Mouse (Mus musculus): ENCODE measurements around the gene Tbc1d16.

Tbc1d16 gene

DNA sequence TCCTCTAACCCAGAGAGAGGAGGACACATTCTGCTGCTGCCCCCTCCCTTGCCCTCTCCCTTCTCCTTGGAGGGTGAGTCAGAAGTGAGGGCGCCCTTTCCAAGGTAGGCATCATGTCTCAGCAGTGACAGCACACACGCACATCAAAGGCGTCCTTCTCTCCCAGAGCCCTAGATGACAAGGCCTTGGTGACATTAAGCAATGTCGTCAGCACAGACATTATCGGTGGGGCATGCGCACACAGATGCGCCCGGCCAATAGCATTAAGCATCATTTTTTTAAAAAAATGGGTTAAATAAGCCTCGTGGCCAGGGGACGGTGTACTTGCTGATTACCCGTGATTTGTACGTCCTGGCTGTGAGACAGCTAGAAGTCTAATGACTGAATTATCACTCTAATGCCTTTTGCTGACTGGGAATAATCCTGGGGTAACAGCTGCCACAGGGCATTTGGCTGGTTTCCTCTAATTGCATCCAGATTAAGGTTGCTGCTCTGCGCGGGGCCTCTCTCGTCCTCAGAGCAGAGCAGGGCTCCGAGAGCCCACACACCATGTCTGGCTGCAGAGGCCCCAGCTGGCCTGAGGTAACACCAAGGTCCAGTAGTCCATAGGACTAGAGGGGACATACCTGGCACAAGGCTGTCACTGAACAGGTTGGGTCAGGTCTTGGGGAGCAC is 83.4 kb downstream of the Tbc1d16 start:
- DNase-seq (ENCODE audit: low read depth, low spot score), result no peak

DNA sequence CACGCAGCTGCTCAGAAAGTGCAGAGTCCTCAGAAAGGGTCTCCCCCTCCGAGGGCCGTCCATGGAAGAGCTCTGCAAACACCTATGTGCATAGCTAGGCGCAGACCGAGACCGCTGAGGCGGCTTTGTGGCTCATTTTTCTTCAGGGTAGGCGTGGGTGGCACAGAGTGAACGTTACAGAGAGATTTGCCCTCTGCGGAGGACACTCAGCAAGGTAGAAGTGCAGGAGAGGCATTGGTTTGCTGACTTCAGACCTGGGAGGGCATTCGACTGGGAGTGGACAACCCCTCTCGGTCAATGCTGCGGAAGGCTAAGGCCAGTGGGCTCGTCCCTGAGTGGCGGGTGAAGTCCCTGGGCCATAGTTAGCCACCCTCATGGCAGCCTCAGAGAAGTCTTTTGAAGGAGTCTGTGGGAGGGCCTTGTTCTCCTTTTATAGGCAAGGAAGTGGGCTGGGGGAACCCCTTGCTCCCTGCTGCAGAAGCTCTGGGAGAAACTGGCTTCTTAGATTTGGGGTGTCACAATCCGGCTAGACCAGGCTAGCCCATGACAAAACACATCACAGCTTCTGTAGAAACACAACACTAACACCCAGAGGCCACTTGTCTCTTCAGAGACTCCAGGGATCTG is 84.8 kb downstream of the Tbc1d16 start:
- DNase-seq (ENCODE audit: low read depth, low spot score), result no peak

DNA sequence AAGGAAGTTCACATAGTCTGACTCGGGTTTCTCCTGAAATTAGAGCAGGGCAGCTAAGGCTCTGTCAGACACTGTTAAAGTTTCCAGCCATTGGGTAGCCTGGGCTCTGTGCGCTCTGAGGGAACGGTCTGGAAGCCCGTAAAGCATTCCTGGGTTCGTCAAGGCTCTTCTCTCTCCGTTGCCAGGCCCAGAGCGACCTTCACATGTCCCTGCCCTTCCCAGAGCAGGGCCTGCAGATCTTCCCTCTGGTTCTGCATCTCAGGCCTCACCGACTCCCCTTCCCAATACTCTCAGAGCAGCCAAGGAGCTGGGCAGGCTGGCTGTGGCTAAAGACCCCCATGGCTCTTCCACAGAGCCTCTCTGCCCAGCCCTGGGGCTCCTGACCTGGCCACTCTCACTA is 85.7 kb downstream of the Tbc1d16 start:
- DNase-seq (ENCODE audit: low read depth, low spot score), result no peak

DNA sequence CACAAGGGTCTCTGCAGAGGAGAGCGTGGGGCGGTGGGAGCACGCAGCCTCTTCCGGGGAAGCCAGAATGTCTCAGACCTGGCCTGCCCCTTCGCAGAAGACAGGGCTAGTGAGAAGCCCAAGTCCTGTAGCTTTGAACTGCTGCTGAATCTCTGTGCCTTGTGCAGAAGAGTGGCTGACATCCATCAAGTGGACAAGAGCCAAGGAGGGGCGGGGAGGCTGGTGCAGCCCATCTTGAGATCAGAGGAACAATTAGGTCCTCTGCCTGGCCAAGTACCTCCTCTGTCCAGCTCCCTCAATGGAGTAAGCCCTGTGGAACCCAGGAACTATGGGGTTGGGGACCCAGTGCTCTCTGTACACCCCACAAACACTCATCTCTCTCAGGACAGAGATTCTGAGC is 89.3 kb downstream of the Tbc1d16 start:
- DNase-seq (ENCODE audit: low read depth, low spot score), result no peak

DNA sequence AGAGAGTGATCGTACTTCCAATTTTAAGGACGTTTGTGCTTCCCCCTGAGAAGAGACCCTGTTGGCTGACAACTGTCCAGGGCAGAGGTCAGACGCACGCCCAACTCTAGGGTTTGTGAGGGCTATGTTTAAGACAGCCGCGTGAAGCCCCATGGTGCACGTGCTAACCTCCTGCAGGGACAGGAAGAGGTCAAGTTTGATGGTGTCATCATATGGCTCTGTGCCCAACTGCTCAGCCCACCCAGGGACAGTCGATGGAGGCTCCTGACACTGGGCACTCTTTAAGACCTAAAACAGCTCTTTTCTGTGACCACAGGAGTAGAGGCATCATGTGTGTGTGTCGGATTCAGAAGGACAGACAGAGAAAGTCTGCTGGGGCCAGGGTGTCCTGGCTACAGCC is 90.1 kb downstream of the Tbc1d16 start:
- DNase-seq (ENCODE audit: low read depth, low spot score), result no peak

DNA sequence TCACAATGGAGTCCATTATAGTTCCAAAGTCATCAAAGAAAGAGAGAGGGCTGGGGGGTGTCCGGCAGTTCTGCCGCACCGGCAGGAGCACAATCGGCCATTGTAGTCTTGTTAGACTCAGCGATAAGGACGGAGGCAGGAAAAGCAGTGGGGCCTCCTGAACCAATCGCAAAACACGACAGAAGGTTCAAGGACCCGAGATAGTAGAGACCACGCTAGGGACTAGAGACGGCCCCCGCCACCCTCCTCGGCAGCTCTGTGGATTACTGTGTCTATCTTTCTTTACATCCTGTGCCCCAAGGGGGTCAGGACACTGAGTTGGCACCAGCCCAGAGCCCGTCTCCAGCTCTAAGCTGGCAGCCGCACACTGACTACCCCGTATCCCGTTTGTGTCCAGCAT is 93.7 kb downstream of the Tbc1d16 start:
- DNase-seq (ENCODE audit: low read depth, low spot score), result no peak

DNA sequence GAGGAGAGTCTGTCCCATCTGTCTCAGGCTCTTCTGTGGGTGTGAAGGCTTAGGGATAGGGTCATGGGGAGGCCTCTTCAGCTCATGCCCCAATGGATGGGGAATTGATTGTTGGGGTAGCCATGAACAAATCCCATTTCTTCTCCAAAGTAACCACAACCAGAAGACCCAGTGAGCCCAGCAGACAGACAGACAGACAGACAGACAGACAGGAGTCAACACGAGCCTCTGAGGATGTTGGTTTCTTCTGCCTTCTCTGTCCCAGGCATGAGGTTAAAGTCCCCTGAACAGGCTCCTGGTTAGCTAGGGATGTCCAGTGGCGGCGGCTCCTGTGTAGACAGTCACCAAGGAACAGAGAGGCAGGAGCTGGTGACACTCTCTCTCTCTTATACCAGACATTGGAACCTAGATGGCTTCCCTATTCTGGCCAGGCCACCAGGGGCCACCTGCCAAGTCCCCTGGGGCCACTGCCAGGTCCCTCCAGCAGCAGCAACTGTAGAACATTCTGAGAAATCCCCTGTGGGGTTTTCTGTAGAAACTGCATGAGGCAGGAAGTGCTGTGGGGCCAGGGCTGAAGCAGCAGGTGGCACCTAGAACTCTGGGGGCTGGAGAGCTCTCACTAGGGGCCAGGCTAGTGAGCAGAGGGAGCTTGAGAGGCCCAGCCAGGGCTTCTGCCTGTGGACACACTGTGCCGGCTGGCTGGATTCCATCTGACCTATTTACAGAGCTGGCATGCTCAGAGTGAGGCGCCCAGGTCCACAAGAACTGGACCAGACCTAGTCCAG is 94.7 kb downstream of the Tbc1d16 start:
- peak; percentile 95 for DNase-seq (ENCODE audit: low read depth, low spot score)

DNA sequence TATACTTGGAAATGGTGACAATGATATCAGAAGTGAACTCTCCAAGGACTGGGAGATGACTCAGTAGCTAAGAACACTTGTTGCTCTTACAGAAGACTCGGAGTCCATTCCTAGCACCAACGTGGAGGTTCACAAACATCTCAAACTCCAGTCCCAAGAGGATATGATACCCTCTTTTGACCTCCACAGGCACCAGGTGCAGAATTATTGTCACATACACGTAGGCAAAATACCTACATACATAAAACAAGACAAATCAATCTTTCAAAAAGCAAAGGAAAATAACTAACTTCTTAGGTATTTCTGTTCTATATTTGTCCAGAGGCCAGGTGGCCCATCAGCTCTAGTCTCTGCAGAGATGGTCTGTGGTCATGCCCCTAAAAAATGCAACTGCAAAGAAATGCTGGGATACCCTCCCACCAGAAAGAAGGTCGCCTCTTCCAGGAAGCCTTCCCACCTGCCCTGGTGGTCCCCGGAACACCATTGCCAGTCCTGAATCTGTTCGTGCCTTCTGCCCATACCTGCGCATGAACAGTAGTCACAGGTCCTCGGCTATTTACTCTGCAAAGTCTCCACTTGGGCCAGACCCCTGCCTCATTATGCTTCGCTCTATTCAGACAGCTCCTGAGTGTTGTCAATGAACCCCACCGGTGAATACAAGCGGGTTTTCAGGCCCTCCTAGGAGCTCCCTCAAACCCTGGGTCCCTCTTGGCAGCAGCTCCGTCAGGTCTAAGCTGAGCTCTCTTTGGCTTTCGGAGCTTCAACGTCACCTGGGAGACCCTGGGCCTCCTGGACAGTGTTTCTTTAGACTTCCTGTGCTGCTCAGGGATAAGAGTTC is 95.9 kb downstream of the Tbc1d16 start:
- peak; percentile 59 for DNase-seq (ENCODE audit: low read depth, low spot score)

DNA sequence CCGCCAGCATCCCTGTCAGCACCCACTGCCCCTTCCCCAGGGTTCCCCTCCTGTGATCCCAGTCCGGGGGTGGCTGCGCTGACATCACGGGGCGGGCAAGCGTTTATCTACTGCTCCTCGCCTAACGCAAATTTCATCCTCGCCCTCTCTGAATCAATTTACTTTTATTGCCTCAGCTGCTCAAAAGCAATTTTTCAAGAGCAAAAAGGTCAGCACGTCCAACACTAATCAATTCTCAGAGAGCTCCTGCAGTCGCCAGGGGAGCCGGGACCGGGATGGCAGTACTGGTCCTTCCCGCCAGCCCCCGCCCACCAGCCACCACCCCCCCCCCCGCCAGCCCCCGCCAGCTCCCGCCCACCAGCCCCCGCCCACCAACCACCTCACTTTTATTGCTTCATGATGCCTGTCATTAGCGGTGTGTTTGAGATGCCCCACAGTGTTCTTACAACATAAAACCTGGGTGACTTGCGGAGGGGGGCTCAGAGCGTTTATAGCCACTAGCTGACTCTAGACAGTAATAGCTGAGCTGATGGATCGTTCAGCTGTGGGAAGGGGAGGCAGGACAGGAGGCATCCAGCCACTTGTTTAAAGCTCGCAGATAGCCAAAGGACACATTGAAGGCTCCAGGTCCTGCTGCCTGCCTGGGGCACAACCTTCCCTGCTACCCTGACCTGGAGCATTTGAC is 98.1 kb downstream of the Tbc1d16 start:
- DNase-seq (ENCODE audit: low read depth, low spot score), result no peak

DNA sequence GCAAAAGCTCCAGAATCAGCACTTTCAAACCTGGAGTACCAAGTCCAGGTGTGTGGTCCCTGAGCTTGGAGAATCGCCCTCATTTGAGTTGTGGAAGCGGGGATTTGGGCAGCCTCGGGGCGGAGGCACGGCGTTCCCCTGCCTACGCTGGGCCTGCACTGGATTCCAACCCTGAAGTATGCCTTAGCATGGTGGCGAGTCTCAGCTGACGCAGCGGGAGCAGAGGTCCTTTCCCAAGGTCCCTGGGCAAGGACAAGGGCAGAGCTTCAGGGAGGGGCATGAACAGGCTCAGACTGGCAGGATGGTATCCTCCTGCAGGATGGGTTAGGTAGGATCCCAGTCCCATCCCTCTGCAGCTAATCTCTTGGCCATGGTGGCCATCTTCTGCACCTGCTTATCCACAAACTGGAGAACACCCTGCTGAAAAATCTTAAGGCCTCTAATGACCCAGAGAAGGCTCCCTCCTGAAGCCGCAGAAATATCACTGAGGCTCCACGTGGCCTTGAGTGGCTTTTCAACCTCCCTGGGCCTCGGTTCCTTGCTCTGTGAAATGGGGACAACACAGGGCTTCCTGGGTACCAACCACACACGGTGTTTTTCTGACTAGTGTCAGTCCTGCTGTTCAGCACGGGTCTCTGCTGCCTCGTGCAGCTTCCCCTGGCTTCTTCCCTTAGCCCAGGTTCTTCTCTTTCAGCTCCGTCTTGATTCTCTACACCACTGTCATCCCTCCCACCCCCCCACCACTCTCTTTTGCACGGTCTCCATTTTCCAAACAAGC is 98.8 kb downstream of the Tbc1d16 start:
- DNase-seq (ENCODE audit: low read depth, low spot score), result no peak

DNA sequence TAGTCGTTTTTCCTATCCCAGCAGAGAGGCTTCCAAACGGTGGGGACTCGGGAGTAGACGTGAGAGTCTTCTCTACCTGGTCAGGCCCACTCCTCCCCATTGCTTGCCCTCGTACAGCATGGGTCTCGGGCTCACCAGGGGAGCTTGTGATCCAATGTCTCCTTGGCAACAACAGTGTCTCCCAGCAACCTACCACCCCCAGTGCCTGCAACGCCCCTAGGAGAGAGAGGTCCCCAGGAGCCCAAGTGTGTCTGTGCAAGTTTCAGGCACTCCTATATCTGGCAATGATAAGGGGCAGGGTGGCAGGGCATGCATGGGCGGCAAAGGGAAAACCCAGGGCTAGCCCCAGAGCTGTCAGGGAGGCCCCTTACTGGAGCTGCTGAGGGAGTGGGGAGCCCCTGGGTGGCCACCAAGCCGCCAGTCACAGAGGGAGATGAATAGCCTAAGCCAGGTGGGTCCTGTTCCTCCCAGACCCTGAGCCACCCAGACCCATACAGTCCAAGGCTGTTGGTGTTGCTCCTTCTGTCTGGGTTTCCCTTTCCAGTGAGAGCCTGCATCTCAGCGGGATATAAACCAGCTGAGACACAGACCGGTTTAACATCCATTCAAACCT is 99.5 kb downstream of the Tbc1d16 start:
- DNase-seq (ENCODE audit: low read depth, low spot score), result peak; percentile 80

DNA sequence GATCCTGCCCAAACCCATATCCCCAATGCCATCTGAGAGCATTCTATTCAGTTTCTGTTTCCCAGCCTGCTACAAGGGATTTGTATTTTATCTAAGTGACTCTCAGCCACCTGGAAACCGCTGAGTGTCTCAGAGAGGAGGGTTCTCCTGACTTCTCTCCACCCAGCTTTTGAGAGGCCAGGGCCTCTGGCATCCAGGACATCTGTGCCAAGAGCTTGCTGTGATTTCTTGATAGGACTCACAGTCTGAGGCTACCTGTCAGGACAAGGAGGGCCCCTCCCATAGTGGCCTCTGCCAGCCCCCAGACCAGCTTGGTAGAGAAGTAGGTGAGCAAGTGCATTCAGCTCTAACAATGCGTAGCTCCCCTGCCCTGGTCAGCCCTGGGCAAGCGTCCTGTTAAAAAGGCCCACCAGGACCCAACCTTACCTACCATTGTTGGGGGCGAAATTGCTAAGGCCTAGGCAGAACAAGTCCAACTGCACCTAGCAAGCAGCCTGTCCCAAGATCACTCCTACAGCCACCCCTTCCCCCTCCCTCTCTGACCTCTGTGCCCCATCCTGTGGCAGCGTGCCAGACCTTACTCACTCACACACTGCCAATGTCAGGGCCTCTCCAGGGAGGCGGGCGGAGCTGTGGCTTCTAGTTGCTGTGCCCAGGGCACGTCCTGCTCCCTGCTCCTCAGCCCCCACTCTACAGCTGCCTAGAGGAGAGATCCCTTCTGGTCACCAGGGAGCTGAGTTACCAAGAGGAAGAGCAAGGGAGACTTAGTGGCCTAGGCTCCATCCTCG is 100.4 kb downstream of the Tbc1d16 start:
- peak; percentile 70 for DNase-seq (ENCODE audit: low read depth, low spot score)

DNA sequence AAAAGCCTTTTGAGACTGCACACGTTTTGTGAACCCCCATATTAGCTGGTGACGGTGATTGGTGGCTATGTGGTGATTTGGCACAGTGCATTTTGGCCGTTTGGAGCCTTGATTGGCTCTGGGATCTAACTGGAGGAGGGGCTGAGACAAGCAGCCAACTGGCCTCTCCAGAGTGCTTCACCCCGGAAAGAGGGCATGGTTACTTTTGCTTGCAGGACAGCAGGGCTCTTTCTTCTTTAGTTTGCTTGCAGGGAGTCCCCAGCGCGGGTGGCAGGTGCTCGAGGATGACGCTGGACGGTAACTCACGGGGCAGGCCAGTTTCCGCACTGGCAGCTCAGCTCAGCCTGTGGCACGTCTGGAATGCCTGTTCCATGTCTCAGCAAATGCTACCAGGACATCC is 101.2 kb downstream of the Tbc1d16 start:
- DNase-seq (ENCODE audit: low read depth, low spot score), result peak; percentile 93

DNA sequence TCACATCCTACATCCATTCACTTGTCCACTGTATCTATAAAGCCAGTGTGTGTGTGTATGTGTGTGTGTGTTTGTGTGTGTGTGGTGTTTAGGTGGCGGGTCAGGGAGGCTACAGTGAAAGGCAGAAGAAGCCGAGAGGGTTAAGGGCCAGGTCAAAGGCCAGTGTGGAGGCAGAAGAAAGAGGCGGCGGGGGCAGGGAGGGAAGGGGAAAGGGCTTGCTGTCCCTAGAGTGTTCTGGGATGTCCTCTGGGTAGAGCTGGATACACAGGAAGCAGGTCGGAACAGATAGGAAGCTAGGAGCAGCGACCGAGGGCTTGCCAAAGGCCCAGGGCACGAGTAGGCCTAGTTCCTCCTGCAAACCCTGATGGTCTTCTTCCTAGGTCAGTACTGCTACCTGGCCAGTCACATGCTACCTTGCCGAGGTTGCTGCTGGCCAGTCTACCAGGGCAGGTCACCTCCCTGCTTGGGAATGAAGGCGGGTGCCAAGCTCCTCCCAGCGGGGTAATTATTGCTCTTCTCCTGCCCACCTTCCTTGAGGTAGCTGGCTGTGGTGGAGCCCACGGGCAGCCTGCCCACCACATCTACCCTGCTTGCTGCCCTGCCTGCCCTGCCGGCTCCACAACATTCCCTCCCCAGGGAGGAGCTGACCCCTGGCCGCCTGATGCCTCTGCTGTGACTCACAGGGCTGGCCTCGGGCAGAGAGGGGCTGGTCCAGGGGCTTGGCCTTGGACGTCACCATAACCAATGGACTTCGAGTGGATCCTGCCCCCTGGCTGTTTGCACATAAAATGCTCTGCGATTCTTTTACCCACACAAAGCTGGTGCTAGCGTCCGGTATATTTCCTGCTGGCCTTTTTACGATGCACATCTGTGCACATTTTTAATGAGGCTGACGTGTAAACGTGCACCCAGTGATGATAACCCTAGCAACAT is 102.1 kb downstream of the Tbc1d16 start:
- DNase-seq (ENCODE audit: low read depth, low spot score), result peak; percentile 87

DNA sequence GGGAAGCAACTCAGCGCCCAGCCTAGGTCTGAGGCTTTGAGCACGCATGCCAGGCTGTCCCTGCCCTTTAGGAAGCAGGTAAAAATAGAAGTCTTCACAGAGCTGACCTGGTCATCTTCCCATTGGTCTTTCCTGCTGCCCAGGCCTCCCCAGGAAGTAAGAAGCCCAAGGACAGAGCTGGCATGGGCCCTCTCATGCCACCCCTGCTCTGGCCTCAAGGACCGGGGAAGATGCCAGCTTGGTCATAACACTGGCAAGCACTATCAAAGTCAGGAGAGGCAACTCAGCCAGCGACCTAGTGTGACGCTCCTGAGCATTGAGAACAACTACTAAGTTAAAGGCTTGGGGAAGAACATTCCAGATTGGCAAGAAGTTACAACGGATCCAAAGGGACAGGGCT is 103.8 kb downstream of the Tbc1d16 start:
- no peak for DNase-seq (ENCODE audit: low read depth, low spot score)

DNA sequence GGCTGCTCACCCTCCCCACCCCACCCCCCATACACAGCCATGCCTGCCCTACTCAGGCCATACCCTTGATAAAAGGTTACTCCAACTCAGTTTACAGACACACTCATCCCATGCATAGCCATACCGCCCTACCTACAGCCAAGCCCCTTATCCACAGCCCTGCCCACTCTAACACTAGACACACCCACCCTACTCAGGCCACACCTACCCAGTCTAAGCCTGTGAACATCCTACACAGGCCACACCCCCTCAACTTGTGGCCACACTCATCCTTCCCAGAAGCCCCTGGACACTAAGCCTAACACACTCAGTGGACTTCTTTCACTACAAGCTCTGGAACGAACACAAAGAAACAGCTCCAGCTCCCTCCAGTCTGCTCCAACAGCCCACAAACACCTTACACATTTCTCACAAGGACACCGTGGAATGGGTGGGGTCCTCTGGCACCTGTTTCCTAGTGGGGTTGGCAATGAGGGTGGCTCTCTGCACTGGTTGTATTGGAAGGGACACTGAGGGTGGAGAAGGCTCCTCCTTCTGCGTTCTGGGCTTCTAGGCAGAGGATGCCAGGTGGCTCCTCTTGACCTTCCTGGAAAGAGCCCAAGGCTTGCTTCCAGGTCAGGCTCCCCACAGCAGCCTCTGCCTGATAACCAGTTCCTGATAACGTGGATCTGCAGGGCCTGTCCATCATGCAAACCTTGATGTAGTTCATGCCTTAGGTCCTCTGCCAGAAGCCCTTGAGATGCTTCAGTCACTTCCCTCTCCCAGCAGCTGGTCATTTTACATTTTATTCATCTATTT is 104.6 kb downstream of the Tbc1d16 start:
- DNase-seq (ENCODE audit: low read depth, low spot score), result peak; percentile 37

DNA sequence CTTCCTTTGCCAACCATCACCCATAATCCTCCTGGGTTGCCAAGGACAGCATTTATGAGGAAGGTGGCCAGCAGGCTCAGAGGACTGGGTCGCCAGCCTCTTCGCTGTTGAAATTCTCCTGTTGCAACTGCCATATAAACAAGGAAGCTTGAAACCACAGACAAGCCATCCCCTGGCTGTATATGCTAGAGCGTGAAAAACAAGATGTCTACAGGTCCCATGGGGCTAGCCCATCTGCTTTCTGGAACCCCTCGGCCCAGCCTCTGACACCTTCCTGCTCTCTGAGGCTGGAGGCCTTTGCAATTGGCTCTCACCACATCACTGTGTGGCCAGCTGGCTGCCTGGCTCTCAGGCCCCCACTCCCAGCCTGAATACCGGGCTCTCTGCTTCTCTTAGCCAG is 105.9 kb downstream of the Tbc1d16 start:
- DNase-seq (ENCODE audit: low read depth, low spot score), result peak; percentile 42
